Mouse (Mus musculus): Measurements from ENCODE around the gene Btg3.

Btg3 gene

DNA sequence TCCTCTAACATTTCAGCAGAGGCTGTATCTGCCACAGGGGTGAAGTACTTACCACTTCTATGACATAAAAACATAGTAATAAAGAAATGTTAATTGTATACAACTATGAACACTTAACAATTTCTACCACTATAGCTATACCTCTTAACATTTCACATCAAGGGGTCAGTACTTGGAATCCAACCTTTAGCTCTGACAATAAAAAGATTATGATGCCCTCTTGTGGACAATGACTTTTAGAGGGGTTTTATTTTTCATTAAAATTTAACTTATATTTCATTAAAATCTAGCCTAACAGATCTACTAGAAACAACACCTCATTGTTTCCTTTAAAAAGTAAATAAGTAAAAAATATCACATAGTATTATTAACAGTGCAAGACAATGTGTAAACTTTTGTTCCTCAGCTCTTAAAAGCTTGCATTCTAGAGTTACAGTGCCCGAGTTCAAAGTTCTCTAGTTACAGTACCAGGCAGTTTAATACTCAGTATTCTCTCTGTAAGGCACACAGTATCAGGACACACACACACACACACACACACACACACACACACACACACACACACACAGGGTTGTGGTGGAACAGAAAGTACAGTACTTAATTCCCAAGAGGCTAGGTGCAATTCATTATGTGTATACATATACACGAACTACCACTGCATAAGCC is 30.2 kb downstream of the Btg3 start:
- DNase-seq (ENCODE audit: low spot score in 2 of 2), result no peak

GRCm38 (mm10) chr16:78343792-78344191 is 33.2 kb downstream of the Btg3 start:
- DNase-seq (ENCODE audit: low spot score in 2 of 2), result no peak

DNA sequence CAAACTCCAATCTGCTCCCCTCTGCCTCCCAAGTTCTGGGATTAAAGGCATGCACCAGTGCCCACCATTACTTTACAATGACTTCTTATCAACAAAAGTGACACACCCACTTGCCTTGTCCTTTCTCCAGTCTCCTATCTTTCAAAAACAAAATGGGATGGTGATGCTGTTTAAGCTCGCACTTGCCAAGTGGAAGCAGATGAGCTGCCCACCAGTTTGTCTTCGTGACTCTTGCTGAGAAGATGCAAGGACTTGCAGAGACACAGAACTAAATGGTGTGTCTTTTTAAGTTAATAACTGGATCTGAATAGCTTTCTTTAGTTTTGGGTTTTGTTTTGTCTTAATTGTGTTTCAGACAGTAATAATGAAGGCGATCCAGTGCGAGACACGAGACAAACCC is 34.2 kb downstream of the Btg3 start:
- no peak for DNase-seq (ENCODE audit: low spot score in 2 of 2)

DNA sequence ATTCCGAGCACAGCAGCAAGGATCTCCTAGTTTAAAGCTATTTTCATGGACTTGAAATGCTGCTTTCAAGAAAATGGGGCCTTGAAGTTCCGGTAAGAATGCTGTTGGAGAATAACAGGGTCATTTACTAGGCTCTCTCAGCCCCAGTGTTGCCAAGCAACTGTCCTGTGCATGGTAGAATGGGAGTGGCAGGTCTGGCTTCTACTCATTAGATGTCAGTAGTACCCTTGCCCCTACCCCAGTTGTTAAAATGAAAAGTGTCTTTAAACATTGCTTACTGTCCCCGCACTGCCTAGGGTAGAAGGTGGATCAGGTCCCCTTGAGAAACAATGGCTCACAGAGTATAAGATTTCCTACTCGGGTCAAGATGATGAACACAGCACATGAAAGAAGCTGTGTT is 35.6 kb downstream of the Btg3 start:
- DNase-seq (ENCODE audit: low spot score in 2 of 2), result no peak

DNA sequence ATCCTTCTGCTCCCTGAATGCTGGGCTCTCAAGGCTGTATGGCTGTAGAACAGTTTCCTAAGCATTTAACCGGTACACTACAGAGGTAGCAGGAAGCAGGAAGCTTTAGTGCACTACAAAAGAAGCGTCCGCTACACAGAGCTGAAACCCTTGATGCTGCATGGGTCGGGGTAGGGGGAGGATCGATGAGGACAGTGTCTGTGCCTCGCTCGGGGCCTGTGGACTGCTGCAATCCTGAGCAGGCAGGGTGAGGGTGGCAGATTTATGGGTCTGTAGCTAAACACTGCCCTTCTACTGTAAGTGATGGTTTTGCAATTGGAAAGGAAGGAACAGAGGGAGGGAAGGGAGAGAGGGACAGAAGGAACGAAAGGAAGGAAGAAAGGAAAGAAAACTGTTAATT is 39.8 kb downstream of the Btg3 start:
- no peak for DNase-seq (ENCODE audit: low spot score in 2 of 2)

GRCm38 (mm10) chr16:78327999-78328398 is 49.0 kb downstream of the Btg3 start:
- no peak for DNase-seq (ENCODE audit: low spot score in 2 of 2)

- no peak for DNase-seq (ENCODE audit: low spot score in 2 of 2)
Measured at GRCm38 (mm10) chr16:78327562-78327961, 49.4 kb downstream of the Btg3 start.

GRCm38 (mm10) chr16:78325972-78326848 is 50.8 kb downstream of the Btg3 start:
- no peak for DNase-seq (ENCODE audit: low spot score in 2 of 2)

DNA sequence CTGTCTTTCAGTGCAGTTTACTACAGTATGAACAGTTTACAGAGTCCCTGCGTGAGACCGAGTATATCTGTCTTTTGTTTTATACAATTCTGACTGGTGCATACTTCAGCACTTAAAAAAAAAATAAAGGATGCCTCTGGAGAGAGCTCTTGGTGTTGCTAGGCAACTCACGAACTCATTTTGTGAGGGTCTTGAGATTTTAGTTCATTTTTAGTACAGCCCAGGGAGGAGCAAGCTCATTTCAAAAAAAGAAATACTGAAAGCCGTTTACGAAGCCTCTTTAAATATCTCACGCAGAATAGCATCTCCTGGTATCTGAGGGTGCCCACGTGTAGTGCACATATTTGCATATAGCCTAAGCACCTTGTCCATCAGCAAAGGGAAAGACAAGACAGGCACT is 54.9 kb downstream of the Btg3 start:
- no peak for DNase-seq (ENCODE audit: low spot score in 2 of 2)

DNA sequence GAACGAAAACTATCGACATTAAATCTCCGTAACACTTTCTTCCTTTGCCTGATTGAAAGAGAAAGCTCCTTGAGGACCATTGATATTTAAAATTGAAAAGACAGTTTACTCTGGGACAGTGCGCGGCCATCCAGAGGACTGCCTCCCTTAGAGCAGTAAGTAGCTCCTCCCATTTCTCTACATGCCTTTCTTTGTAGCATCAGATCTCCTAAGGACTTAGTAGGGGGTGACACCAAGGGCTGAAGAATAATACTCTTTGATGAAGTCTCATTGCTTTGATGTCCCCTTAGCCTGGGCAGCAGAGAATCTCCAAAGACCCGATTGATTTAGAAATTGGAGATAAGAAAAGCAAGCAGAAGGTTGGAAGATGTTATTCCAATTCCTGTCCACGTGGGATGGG is 55.4 kb downstream of the Btg3 start:
- DNase-seq (ENCODE audit: low spot score in 2 of 2), result no peak

DNA sequence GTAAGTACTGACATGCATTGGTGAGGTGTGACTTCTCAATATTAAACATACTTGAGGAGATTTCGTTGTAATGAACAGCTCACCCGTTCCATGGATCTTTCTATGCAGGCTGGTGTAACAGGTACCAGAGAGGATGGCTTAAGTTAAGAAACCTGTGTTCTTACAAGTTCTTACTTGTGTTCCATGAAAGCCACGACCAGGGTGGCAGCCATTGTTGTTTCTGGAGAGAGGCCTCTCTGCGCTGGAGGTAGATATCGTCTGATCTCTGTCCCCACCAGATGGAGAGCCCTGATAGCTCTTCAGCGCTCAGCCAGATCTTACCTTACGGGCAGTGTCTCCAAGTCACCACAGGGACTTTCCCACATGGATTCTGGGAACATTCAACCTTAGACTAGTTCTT is 57.3 kb downstream of the Btg3 start:
- DNase-seq (ENCODE audit: low spot score in 2 of 2), result no peak

GRCm38 (mm10) chr16:78317960-78318359 is 59.0 kb downstream of the Btg3 start:
- DNase-seq (ENCODE audit: low spot score in 2 of 2), result no peak

- peak in 1 of 2 experiments; percentile 17 for DNase-seq (ENCODE audit: low spot score in 2 of 2)
Measured at GRCm38 (mm10) chr16:78316849-78317248, 60.1 kb downstream of the Btg3 start.

DNA sequence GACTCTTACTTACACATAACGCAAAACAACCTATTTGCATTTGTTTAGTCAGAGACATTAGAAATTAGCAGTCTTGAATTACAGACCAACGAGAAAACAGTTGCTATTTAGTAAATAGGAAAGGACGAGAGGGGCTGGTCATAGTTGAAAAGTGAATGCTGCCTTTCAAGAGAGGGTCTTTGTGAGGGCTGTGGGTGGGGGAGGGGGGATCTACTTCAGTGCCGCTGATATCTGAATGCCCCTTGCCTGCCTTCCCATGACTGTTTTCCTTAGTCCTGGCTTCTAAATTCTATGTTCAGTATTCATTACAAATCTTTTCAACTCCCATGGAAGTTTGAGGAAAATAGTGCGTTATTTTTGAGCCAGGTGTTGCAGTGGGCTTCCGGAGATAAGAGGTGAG is 63.0 kb downstream of the Btg3 start:
- DNase-seq (ENCODE audit: low spot score in 2 of 2), result no peak

DNA sequence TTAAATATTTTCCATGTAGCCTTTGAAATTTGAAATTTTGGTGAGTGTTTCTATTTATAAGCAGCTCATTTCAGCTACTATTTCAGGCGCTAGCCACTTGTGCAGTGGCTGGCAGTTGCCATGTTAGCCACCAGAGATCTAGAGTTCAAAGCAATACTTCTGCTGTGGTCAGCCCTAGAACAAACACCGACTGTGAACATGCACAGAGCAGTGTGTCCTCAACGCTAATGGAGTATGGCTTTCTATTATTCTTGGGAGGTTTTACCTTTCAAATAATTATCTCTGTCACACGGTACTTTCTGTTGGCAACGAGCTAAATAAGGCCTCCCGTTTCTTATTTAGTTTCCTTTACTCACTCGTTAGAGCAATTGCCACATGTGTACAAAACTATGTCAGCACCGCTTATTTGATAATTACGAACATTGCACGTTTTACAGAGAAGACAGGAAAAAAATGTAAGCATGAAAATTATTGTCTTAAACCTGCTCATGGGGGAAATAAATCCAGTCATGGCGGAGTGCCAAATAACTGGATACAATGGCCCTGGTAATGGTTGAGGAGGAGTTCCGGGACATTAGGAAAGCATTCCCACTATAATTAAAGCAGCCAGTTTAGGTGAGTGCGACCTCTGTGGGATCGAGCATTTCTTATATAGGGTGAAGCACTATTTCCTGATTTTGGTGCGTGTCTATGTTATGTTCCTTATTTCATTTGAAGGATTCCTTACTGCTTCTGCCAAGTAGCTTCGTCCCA is 63.7 kb downstream of the Btg3 start:
- DNase-seq (ENCODE audit: low spot score in 2 of 2), result no peak

- no peak for DNase-seq (ENCODE audit: low spot score in 2 of 2)
Measured at GRCm38 (mm10) chr16:78309258-78309657, 67.7 kb downstream of the Btg3 start.

DNA sequence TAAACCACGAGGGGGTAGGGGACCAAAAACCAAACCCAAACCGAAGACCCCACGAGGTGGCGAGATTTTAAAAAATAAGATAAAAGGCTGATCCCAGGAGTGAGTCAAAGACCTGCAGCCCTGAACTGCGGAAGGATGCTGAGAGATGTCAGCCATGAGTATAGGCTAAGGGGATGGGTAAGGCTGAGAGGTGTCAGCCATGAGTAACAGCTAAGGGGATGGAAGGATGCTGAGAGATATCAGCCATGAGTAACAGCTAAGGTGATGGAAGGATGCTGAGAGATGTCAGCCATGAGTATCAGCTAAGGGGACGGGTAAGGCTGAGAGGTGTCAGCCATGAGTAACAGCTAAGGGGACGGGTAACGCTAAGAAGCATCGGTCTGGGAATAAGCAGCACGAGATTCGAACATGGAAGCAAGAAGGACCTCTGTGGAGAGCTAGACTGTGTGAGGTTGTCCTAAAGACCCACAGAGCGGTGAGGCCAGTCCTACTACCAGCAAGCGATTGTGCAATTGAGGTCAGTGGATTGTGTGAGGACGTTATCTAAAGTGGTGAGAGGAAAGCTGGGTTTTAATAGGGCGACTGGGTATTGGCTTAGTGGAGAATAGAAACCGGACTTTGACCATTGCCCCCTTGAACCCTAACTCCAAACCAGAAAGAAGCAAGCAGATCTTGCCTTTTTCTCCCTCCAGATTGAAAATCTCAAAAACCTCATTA is 69.4 kb downstream of the Btg3 start:
- no peak for DNase-seq (ENCODE audit: low spot score in 2 of 2)

GRCm38 (mm10) chr16:78306606-78307005 is 70.4 kb downstream of the Btg3 start:
- DNase-seq (ENCODE audit: low spot score in 2 of 2), result no peak

GRCm38 (mm10) chr16:78305606-78306100 is 71.3 kb downstream of the Btg3 start:
- DNase-seq (ENCODE audit: low spot score in 2 of 2), result no peak

GRCm38 (mm10) chr16:78302678-78303050 is 74.3 kb downstream of the Btg3 start:
- DNase-seq (ENCODE audit: low spot score in 2 of 2), result no peak

DNA sequence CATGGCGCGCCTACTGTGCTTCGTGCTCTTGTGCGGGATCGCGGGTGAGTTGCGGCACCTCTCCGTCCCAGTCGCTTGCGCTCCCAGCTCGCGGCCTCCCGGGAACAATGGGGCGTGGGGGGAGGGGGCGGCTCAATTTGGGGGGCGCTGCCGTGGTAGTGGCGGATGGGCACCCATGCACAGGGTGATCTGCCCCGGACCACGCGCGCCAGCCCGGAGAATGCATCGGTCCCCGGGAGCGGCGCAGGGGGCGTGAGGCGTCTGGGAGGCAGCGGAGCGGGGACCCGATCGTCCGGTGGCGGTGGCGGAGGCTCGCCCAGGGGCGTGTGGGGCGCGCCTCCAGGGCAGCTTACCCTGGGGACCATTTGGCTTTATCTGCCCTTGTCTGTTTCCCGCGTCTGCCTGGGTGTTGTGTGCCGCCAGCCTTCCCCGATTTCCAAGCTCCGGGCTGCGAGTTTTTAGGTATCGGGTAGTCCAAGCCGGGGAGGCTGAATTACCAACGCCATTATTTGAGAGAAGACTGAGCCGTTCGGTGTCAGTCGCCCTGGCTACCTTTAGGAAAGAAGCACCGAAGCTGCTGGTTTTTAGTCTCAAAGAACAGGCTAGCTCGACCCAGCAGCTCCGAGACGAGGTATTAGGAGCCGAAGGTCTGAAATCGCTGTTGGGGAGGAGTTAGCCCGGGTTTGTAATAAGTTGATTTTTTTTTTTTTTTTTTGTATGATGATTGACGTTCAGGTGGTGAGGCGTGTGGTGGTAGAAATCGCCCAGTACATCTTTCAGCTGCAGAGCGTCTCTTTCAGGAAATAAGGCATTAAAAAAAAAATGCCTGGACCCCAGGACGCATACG is 74.9 kb downstream of the Btg3 start:
- peak in 1 of 2 experiments; percentile 2 for DNase-seq (ENCODE audit: low spot score in 2 of 2)
